Mouse (Mus musculus) kidney, postnatal 10 days (tissue): ENCODE measurements at regions not wholly inside any gene's neighbourhood (a gene's known extent, or its start where the extent isn't known, plus 50 kb on each side); places are given as distances from the start of the nearest gene placed in this dataset.
A peak's percentile ranks its signal among the peaks of the same experiment; 100 is the strongest.

Source experiments
- DNase-seq: peaks from one replicate; pipeline ENCODE4 v3.0.0; 2021; ENCODE audit warnings: mixed read lengths

GRCm38 (mm10) chr13:16100253-16100652, 88.6 kb downstream of the Inhba start:
- DNase-seq: no peak

- DNase-seq: no peak
These were observed 103.2 kb downstream of the Inhba start for GRCm38 (mm10) chr13:16114837-16115236.

DNA sequence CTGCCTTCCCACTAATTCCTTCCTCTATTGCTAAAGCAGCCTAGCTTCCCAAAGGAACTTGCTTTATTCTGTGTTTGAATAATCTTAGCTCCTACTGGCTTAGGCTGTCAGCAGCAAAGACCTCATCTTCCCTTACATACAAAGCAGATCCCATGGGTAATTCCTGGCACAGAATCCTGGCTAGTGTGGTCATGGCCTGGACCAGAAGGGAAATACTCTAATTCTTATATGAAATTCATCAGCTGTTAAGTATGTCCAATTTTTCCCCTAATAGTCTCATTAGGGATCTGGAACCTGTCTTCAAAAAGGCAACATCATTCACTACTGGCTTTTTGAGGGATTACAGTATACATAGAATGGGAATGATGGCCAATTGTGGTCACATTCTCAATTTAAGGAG, 135.0 kb downstream of the Inhba start:
- DNase-seq: peak; percentile 38

- DNase-seq: no peak
These were observed 143.3 kb downstream of the Inhba start for GRCm38 (mm10) chr13:16154926-16155325.

GRCm38 (mm10) chr13:16165204-16165894, 153.7 kb downstream of the Inhba start:
- DNase-seq: no peak

DNA sequence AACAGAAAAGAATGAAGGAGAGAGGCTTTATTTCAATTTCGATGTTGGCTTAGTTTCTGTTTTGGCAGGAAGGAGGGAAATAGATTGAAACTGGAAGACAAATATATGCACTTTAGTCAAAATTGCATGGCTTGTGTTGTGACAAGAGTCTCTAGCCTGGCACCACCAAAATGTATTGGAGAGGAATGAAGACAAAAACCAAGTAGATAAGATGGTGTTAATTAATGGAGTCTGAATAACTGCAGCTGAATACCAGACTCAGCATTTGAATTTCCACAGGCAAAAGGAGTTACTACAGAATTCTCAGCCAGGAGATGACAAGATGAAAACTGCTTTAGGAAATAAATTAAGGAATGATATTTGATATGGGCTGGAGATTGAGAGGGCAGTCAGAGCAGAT, 185.0 kb downstream of the Inhba start:
- no peak for DNase-seq

DNA sequence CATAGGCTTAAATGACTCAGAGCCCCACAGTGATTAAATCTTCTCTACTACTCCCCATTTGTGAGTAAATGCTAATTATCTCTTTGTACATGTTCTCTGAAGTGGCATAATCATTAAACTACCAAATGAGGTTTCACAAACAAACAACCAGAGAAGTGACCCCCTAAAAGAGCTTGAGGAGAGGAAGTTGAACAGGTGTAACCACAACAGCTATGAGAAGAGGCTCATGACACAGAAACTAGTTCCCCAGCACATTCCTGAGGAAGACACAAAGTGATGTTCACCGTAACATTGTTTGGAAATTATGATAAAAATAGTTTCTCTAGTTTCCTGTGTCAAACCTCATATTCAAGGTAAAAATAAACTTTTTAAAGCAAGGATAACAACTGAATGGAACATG, 188.4 kb downstream of the Inhba start:
- no peak for DNase-seq

DNA sequence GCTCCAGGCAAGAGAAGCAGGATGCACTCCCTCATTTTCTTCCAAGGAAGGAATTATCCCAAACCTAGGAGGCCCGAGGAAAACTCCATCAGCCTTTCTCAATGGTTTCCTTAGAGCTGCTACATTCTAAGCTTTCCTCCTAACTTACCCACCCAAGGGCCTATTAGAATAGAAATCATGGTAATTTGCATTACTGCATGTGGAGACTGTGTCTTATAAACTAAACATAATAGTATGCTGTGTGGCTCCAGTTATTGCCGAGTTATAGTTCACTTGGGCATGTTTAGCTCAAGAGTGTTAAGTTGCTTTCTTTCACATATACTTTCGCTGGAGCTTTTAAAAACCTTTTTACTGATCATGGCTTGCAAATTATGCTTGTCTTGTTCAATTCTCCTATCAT, 191.5 kb downstream of the Inhba start:
- DNase-seq: no peak

DNA sequence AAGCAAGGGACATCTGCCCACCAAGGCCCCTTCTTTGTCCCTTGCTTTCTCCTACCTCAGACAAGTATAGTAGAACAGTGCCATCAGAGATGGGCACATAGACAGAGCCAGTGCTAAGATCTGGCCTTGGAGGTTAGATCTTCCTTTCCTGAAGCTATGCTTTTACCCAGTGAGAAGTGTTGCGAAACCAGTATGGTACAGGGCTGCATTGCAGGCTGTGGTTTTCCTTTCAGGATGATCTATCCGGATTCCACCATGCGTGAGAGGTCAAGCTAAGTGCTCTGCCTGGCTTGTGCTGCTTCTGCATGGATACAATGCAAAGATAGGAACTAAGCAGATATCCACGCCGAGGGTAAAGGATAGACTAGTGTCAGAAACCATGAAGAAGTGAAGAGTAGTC, 192.4 kb downstream of the Inhba start:
- no peak for DNase-seq

DNA sequence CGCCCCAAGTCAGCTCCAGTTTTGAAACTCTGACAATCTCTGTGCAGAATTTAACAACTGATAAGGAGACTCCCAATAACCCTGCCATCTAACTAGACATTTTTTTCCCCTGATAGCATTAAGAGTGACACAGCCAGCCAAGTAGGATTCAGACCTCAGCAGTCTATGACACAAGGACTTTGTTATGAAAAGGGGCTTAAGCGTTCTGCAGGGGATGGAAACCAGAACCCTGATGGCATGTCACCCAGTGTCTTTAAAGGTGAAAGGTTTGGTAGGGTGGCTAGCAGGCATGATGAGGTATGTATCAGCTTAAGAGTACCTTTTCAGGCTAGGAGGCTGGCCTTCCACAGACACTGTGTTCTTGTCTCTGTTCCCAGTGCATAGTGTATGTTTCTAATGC, 199.8 kb downstream of the Inhba start:
- no peak for DNase-seq

GRCm38 (mm10) chr13:16219877-16220276, 208.2 kb downstream of the Inhba start:
- DNase-seq: no peak

DNA sequence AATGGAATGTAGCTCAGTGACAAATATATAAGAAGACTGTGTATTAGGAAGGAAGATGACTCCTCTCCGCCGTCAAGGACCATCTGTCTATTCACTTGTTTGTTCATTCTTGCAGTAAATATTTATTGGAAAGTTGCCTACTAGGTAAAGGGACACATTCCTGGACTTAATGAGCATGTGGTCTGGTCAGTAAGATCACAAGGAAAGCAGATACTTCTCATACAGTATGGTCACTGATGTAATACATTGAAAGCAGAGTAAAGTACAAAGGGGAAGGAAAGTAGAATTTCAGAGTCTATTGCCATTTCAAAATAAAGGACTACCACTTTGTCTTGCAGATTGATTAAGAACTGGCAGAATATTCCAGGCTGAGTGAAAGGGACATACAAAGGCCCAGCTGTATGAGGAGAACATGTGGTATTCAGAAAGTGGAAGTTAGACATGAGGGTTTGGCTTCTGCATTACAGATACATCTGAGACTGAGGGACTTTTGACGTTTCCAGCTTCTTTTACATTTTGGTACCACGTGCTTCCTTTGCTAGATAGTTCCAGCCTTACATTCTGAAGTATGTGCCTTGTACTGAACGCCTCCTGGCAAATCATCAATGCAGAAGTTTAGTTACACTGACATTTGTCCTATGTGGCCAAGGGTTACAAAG, 211.4 kb downstream of the Inhba start:
- DNase-seq: no peak

GRCm38 (mm10) chr13:16261145-16261544, 249.5 kb downstream of the Inhba start:
- no peak for DNase-seq

DNA sequence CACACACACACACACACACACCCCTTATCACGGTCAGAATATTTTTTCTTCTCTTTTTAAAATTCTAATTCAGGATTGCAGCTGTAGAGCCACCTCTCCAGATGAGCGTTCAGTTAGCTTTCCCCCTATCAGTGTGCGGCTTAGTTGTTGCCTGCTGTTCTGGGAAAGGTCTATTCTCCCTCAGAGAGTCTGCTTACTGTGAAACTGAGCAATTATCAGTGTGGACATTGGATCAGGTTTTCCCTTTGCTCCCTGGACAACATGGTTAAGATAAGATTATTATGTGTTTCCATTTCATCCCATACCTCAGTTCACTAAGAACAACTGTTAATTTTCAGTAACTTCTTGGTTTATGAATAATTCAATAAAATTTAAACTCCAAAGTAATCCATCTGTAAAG, 268.3 kb downstream of the Inhba start:
- no peak for DNase-seq

- no peak for DNase-seq
These were observed 269.1 kb downstream of the Inhba start for GRCm38 (mm10) chr13:16280742-16281141.

DNA sequence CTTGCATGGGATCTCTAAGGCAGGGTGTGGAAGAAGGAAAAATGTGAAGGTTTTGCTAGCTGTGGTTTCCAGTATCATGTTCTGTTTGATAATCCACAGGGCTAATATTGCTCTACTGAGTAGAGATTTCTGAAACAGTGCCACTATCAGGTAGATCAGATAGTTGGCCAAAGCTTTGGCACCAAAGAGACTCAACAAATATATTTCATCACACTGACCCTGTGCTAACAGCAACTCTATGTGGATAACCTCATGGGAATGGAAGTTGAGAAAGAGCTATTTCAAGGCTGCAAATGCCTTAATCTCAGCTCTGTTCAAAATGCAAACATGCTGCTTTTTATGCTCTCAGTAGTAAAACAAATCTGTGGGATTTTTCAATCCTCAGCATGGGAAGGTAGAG, 270.1 kb downstream of the Inhba start:
- DNase-seq: no peak

- DNase-seq: no peak
These were observed 270.6 kb downstream of the Inhba start for GRCm38 (mm10) chr13:16282230-16282629.

DNA sequence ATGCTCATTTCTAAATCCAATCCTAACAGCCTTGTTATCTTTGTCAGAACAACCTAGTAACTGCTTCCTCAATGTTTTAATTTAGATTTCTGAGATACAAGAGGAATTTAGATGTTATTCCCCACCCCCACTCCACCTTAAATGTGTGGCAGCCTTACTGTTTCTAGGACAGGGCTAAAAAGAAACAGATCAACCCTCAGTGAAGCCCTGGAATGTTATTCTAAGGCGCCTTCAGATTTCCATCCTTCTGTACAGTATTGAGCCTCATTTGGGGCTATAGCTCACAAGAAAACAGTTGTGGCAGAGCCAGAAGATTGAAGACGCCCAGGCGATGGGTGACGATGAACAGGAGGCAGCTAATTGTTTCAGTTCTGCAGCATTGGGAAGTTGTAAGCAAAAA, 271.7 kb downstream of the Inhba start:
- no peak for DNase-seq

DNA sequence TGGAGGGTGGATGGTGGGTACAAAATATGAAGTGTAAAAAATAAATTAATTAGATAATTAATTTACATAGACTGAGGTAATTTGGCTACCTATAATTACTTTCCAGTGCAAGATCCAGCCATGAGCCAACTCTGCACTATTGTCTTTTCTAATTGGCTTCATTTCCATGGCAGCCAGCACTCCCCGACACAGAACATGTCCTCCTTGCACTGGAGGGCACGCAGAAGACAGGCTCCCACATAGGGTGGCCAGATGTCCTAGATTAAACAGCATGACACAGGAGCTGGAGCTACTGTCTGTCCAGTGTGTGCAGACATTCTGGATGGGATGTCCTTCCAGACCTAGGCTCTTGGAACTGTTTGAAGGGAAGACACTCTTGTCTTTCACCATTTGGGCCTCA, 278.0 kb downstream of the Inhba start:
- no peak for DNase-seq

GRCm38 (mm10) chr13:16290784-16291183, 279.1 kb downstream of the Inhba start:
- peak; percentile 16 for DNase-seq

DNA sequence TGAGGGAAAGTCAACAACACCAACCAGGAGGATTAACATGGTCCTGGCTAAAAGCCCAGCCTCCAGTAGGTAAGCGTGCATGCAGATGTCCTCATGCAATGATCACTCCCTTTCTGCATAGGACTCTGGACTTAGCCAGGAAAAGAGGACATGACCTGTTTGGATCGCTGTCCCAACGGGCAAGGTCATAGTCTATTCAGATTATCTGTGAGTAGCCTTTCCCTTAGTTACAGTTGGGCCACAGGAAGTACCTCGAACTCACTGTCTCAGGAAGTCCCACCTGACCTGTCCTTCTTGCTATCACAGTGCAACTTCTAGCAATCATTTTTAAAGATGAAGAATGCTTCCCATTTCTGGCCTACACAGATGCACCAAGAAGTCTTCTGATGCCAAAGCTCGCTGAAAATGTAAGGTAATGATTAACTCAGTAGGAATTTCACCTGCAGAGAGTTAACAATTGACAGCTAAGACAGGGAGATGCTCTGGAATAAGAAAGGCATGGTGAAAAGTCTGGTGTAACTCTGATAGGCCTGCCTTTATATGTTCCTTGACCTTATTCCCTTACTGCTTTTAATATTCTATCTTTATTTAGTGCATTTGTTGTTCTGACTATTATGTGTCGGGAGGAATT, 280.1 kb downstream of the Inhba start:
- DNase-seq: peak; percentile 26

GRCm38 (mm10) chr13:16299756-16300155, 288.1 kb downstream of the Inhba start:
- DNase-seq: no peak

GRCm38 (mm10) chr13:16314669-16315068, 303.0 kb downstream of the Inhba start:
- no peak for DNase-seq

DNA sequence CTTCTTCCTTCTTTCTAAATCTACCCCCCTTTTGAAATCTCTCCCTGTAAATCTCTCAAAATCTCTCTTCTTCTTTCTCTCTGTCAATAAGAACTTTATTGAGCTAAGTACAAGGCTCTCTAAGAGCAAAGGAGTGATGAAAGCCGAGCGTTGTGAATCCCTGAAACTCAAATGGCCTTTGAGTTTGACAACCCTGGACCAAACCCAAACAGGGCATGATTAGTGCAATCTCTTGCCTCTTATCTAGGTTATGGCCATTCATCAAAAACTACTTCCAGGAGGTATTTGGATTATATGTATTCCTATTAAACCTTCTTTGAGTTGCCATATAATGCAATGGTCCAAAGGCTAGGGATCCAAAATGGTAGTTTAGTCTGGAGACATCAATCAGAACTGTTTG, 304.0 kb downstream of the Inhba start:
- DNase-seq: no peak
